Mouse (Mus musculus) intestine, embryonic 16.5 days (tissue): ENCODE results near the gene Wbp4. TPM values are rescaled to one million over a fixed set of nuclear protein-coding genes. Genes with fewer than 3 reads are reported as not detected.
A peak's percentile ranks its signal among the peaks of the same experiment; 100 is the strongest.

ENCODE experiments used
- ATAC-seq: fragments of 200-750 bp; cut with Nextera tagmentation; 2 replicates; pipeline ENCODE4 v1.8.0; 2017; ENCODE audit warnings: moderate TSS enrichment, moderate library complexity
- H3K27ac ChIP-seq: fragments of 300-500 bp; sonication (generic); 2 replicates; pipeline ENCODE4 v1.5.1; 2014; ENCODE audit warnings: mild to moderate bottlenecking, low read length
- H3K27me3 ChIP-seq: fragments of 300-500 bp; sonication (generic); replicated peaks from 2 replicates; pipeline ENCODE4 v1.6.1; 2014; ENCODE audit warnings: low read length, control low read depth, mixed read lengths; ENCODE audit not compliant: control insufficient read depth, insufficient read depth
- H3K36me3 ChIP-seq: fragments of 300-500 bp; sonication (generic); 2 replicates; pipeline ENCODE4 v1.6.1; 2014; ENCODE audit warnings: low read length, control low read depth; ENCODE audit not compliant: control insufficient read depth, insufficient read depth
- H3K4me1 ChIP-seq: fragments of 300-500 bp; sonication (generic); 2 replicates; pipeline ENCODE4 v1.6.1; 2014; ENCODE audit warnings: low read length, control low read depth, mixed read lengths; ENCODE audit not compliant: control insufficient read depth, insufficient read depth
- H3K4me2 ChIP-seq: fragments of 300-500 bp; sonication (generic); 2 replicates; pipeline ENCODE4 v1.6.1; 2014; ENCODE audit warnings: low read depth, low read length, control low read depth
- H3K4me3 ChIP-seq: fragments of 300-500 bp; sonication (generic); 2 replicates; pipeline ENCODE4 v1.5.1; 2014; ENCODE audit warnings: mild to moderate bottlenecking, low read length
- H3K9ac ChIP-seq: fragments of 300-500 bp; sonication (generic); 2 replicates; pipeline ENCODE4 v1.6.1; 2014; ENCODE audit warnings: low read depth, low read length
- H3K9me3 ChIP-seq: fragments of 300-500 bp; sonication (generic); 2 replicates; pipeline ENCODE4 v1.6.1; 2016; ENCODE audit warnings: low read length, control low read depth; ENCODE audit not compliant: control insufficient read depth
- WGBS: fragments of 180-500 bp; shearing (Covaris S2); extraction: QIAGEN DNeasy Blood & Tissue Kit; methylation state at CpG from one replicate; pipeline ENCODE4 v1.1.7; 2014; 5-methylcytosine and 5-hydroxymethylcytosine counted together
- polyA plus RNA-seq: library from polyadenylated mRNA; unstranded; fragments of >200 nt; fragmentation: Nextera tagmentation; extraction: Ambion mirVana; gene quantifications from 2 replicates; pipeline ENCODE4 v1.2.1, GENCODE M21; 2015

The Wbp4 gene
- polyA plus RNA-seq, 1 experiment from 2014 or later = 31.3 TPM

GRCm38 (mm10) chr14:79519663-79519975 lies 38.3 kb upstream of the Wbp4 start:
- Histone ChIP-seq H3K4me3 (no peak overlapping the region), H3K9me3 (no peaks in the 10 kb centered on the region), H3K9ac (no peak overlapping the region), H3K27ac (no peak overlapping the region), H3K4me1 (peaks cover 30% of the 10 kb centered on the region), H3K27me3 (no peaks in the 10 kb centered on the region), H3K36me3 (no peaks in the 10 kb centered on the region), H3K4me2 (no peak overlapping the region)
- WGBS = 50% methylated on average over 1 of the region's 1 CpGs
- no peak for ATAC-seq

- H3K9me3 ChIP-seq = no peaks in the 10 kb centered on the region
- peak overlapping the region; percentile 26; the same call in 1 of the 2 replicates for H3K4me2 ChIP-seq
- 0 out of 2 replicates have a peak overlapping the region, but pooled peaks have one; percentile 6 for H3K4me3 ChIP-seq
- ATAC-seq = no peak
- peak overlapping the region; percentile 24; the same call in 1 of the 2 replicates for H3K27ac ChIP-seq
- H3K9ac ChIP-seq = 0 out of 2 replicates have a peak overlapping the region, but pooled peaks have one; percentile 35
- H3K36me3 ChIP-seq = no peaks in the 10 kb centered on the region
- H3K4me1 ChIP-seq = peaks cover 31% of the 10 kb centered on the region
- no peaks in the 10 kb centered on the region for H3K27me3 ChIP-seq
- 61% methylated on average over 19 of the region's 19 CpGs for WGBS
These were observed 37.7 kb upstream of the Wbp4 start for GRCm38 (mm10) chr14:79518761-79519662.

DNA sequence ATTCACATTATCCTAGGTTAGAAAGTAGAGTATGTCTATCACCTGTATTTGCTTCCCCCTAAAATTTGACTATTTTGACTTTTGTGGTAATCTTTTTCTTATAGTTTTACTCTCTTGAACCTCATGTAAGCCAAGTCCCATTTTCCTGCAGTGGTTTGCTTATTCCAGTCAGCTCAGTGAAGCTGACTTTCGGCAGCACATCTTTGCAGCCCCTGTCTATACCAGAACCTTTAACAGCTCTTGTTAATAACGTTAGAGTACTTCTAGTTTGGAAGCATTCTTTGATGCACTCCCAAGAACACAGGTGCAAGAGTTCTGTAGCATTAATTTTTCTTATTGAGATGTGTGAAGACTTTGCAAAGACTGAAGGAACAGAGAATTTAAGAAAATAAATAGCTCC lies 36.8 kb upstream of the Wbp4 start:
- Histone ChIP-seq H3K27me3 (no peaks in the 10 kb centered on the region), H3K9me3 (no peaks in the 10 kb centered on the region), H3K4me2 (0 out of 2 replicates have a peak overlapping the region, but pooled peaks have one; percentile 26), H3K4me3 (no peak overlapping the region), H3K27ac (no peak overlapping the region), H3K9ac (no peak overlapping the region), H3K4me1 (peaks cover 29% of the 10 kb centered on the region), H3K36me3 (no peaks in the 10 kb centered on the region)
- ATAC-seq = no peak
- WGBS = 71% methylated on average over 2 of the region's 2 CpGs

DNA sequence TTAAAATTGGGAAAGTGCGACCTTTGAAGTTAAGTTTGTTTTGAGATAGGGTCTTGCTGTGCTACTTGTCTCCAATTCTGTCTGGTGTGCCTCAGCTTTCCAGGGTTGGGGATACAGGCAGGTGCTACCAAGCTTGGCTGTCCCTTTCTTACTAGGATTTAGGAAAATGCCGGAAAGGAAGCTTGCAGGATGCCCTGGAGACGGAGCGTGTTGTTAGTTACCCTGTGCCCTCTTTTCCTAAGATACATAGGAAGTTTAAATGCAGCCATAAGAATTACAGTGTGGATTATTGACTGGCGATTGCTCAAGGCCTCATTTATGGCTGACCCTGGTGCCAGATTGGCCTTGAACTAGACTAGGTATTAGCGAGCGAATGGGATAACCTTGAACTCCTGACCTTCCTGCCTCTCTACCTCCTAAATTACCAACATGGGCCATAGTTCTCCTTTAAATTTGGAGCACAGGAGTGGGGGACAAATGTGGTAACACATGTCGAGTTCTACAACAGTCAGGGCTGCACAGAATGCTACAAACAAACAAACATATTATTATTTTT lies 35.9 kb upstream of the Wbp4 start:
- Histone ChIP-seq H3K9me3 (no peaks in the 10 kb centered on the region), H3K4me1 (peaks cover 29% of the 10 kb centered on the region), H3K4me3 (peak overlapping the region; percentile 44), H3K36me3 (no peaks in the 10 kb centered on the region), H3K9ac (peak overlapping the region; percentile 51), H3K27me3 (no peaks in the 10 kb centered on the region), H3K27ac (peak overlapping the region; percentile 20; the same call in 1 of the 2 replicates), H3K4me2 (peak overlapping the region; percentile 56)
- 63% methylated on average over 8 of the region's 8 CpGs for WGBS
- ATAC-seq = no peak

GRCm38 (mm10) chr14:79516751-79517150 lies 35.4 kb upstream of the Wbp4 start:
- Histone ChIP-seq H3K27ac (peak overlapping the region; percentile 20; the same call in 1 of the 2 replicates), H3K4me3 (peak overlapping the region; percentile 44), H3K4me2 (peak overlapping the region; percentile 56), H3K4me1 (peaks cover 24% of the 10 kb centered on the region), H3K36me3 (no peaks in the 10 kb centered on the region), H3K27me3 (no peaks in the 10 kb centered on the region), H3K9me3 (no peaks in the 10 kb centered on the region), H3K9ac (peak overlapping the region; percentile 51)
- no peak for ATAC-seq
- 70% methylated on average over 2 of the region's 2 CpGs for WGBS

DNA sequence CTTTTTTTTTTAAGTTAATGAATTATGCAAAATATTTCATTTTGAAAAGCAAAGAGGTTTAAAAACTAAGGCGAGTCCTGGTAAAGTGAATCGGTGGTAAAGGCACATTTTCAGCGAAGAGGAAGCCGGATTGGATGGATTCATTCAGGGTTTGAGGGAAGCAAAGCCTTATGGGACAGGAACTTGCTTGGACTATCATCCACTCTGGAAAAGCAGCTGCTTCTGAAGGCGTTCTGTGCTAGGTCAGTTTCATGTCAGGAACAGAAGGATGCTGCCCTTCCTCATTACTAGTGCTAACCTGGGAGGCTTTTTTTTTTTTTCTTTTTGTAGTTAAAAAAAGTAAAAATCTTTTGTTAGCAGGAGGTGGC lies 34.9 kb upstream of the Wbp4 start:
- no peak for ATAC-seq
- Histone ChIP-seq H3K9me3 (no peaks in the 10 kb centered on the region), H3K27me3 (no peaks in the 10 kb centered on the region), H3K36me3 (no peaks in the 10 kb centered on the region), H3K4me3 (peak overlapping the region; percentile 44), H3K9ac (0 out of 2 replicates have a peak overlapping the region, but pooled peaks have one; percentile 57), H3K4me2 (peak overlapping the region; percentile 56), H3K27ac (peak overlapping the region; percentile 88), H3K4me1 (peaks cover 20% of the 10 kb centered on the region)
- 53% methylated on average over 5 of the region's 5 CpGs for WGBS

DNA sequence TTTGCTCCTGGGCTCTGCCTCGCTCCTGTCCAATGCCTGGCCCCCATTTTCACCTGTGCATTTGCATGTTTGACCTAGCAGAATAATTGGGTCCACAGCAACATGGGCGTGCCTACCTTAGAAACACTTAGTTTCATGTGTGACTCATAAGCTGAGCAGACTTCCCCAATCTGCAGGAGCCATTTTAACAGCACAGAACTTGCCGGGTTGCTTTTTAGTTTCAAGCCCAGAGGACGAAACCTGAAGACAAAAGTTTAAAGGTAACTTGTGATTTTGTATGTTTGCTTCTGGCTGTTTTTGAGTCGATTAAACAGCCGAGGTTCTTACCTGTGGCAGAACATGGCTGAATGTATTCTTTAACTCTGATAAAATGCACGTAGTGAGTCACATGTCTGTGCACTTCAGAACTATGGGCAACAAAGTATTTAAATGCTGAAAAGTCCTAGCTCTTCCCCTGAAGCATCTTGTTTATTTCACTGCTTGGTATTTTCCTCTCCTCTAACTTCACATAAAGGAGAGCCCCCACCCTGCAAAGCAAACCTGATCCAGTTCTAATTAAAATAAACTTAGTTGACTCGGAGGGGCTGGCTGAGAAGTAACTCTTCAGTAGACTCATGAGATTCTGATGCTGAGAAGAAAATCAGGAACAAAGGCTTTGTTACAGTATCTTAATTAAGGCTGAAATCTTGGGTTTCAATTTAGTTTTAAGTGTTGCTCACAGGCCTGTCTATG lies 34.4 kb upstream of the Wbp4 start:
- no peaks in the 10 kb centered on the region for H3K36me3 ChIP-seq
- WGBS = 57% methylated on average over 8 of the region's 8 CpGs
- peak; percentile 95 for ATAC-seq
- peak overlapping the region; percentile 44 for H3K4me3 ChIP-seq
- no peaks in the 10 kb centered on the region for H3K27me3 ChIP-seq
- peak overlapping the region; percentile 57 for H3K9ac ChIP-seq
- H3K9me3 ChIP-seq = no peaks in the 10 kb centered on the region
- H3K4me1 ChIP-seq = peaks cover 19% of the 10 kb centered on the region
- peak overlapping the region; percentile 56 for H3K4me2 ChIP-seq
- H3K27ac ChIP-seq = peak overlapping the region; percentile 88

- H3K27ac ChIP-seq = peak overlapping the region; percentile 88
- H3K27me3 ChIP-seq = no peaks in the 10 kb centered on the region
- ATAC-seq = peak; percentile 96
- H3K9ac ChIP-seq = no peak overlapping the region
- 58% methylated on average over 8 of the region's 8 CpGs for WGBS
- no peaks in the 10 kb centered on the region for H3K9me3 ChIP-seq
- peaks cover 19% of the 10 kb centered on the region; the same call in 1 of the 2 replicates for H3K4me1 ChIP-seq
- H3K4me2 ChIP-seq = no peak overlapping the region
- peak overlapping the region; percentile 44 for H3K4me3 ChIP-seq
- H3K36me3 ChIP-seq = no peaks in the 10 kb centered on the region
These were observed 33.8 kb upstream of the Wbp4 start for GRCm38 (mm10) chr14:79515100-79515499.

- Histone ChIP-seq H3K27ac (0 out of 2 replicates have a peak overlapping the region, but pooled peaks have one; percentile 24), H3K4me3 (no peak overlapping the region)
- 74% methylated on average over 2 of the region's 2 CpGs for WGBS
These were observed 32.6 kb upstream of the Wbp4 start for GRCm38 (mm10) chr14:79513951-79514350.

More at GRCm38 (mm10) chr14:79513951-79514350, 32.6 kb upstream of the Wbp4 start:
- Histone ChIP-seq H3K4me2 (no peak overlapping the region), H3K9me3 (no peaks in the 10 kb centered on the region), H3K4me1 (0 out of 2 replicates have a peak, but pooled peaks cover 16% of the 10 kb centered on the region), H3K27me3 (no peaks in the 10 kb centered on the region), H3K36me3 (no peaks in the 10 kb centered on the region), H3K9ac (no peak overlapping the region)
- no peak for ATAC-seq
